Mouse (Mus musculus) liver, embryonic 14.5 days (tissue): ENCODE measurements around the gene Mpv17.

Source experiments
- CTCF ChIP-seq: IDR thresholded peaks from 2 replicates; pipeline ENCODE4 v1.5.1; 2016; ENCODE audit warnings: antibody characterized with exemption, low read depth, control low read depth
- EP300 ChIP-seq: IDR thresholded peaks from 2 replicates; pipeline ENCODE4 v1.6.1; 2016; ENCODE audit warnings: antibody characterized with exemption, low read depth

DNA sequence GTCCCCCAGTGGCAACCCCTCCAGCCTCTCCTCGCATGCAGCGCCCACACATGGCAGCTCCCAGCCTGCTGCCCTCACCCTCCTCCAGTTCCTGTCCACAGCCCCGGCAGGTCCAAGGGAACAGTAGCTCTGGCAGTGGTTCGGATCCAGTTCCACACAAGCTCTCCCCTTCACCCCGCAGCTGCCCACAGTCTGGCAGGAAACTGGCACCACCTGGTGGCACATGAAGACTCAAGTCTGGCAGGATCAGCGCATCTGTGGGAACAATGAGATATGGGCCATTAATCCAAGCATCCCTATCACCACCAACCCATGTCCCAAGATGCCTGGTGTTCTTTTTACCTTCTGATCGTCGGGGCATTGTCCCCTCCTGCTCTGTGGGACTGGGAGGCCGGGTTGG is 45.8 kb upstream of the Mpv17 start:
- TF ChIP-seq CTCF (peak; percentile 53), EP300 (no peak)
